In genomic region chr14:20612820-20613219, GRCm38 (mm10) we compare ENCODE assay signal across 19 mouse cellular contexts. TPM values are rescaled to one million over a fixed set of nuclear protein-coding genes. Genes with fewer than 3 reads are reported as not detected.
"Had no signal": no experiment of that assay in that cellular context is flagged by ENCODE, and none has a peak within 500 bp of the region (broad histone marks: within the 10 kb centered on the region; RNA-seq: fewer than 3 reads in every experiment).

No protein-coding gene starts in this region.

- H3K27ac ChIP-seq: neural tube, embryonic 13.5 days; neural tube, embryonic 15.5 days; stomach, embryonic 15.5 days; stomach, postnatal 0 days had no signal

- H3K4me3 ChIP-seq: neural tube, embryonic 13.5 days; neural tube, embryonic 15.5 days; stomach, embryonic 15.5 days had no signal

- H3K9me3 ChIP-seq: neural tube, embryonic 13.5 days; neural tube, embryonic 15.5 days; stomach, embryonic 15.5 days had no signal

- H3K36me3 ChIP-seq: neural tube, embryonic 13.5 days; neural tube, embryonic 15.5 days; stomach, embryonic 15.5 days had no signal

- H3K27me3 ChIP-seq: neural tube, embryonic 13.5 days; neural tube, embryonic 15.5 days; stomach, embryonic 15.5 days had no signal

- DNase-seq: retina, postnatal 1 day; right cerebral cortex, adult 18-20 months; right cerebral cortex, postnatal 14 days; right cerebral cortex, postnatal 25 days; right cerebral cortex, postnatal 4 days; spleen, adult 18-20 months; thymus, adult 18-20 months; thymus, adult 2 months; thymus, postnatal 14 days; thymus, postnatal 25 days; thymus, postnatal 36 days; thymus, postnatal 4 days had no signal

RNA-seq across cellular contexts. Expression of gene Myoz1, which starts 43.5 kb away (rescaled TPM):
- total RNA-seq: neutrophil, adult 5-6 weeks had no signal
- polyA plus RNA-seq: neural tube, embryonic 13.5 days; small intestine, adult 2 months; spleen, adult 2 months had no signal

RNA-seq across cellular contexts. Expression of gene Synpo2l, which starts 55.3 kb away (rescaled TPM):
- total RNA-seq: neutrophil, adult 5-6 weeks had no signal
